In the genomic region with DNA sequence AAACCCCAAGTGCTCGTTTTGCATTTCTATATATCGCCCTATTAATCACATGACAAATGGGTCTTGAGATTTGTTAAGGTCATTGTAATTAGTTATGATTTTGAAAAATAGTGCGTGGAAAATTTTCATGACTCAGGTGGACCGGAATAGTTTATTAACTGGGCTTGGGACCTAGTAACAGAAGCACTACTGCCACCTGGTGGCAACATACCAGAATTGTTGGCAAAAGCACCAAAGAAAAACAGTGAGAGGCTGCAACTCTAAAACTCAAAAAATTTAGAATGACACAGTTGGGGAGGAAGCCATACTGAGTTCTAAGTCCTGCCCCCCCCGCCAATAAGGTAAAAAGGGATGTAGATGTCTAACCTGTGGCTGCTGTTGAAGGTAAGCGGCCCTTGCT, we compare ENCODE assay signal across 9 mouse cellular contexts. TPM values are rescaled to one million over a fixed set of nuclear protein-coding genes. Genes with fewer than 3 reads are reported as not detected.
DNase-seq lines count a peak whose midpoint lies in the region; ATAC-seq and TF ChIP-seq lines count a peak whose summit lies in the region.
"Had no signal": no experiment of that assay in that cellular context is flagged by ENCODE, and none has a peak within 500 bp of the region (broad histone marks: within the 10 kb centered on the region; RNA-seq: fewer than 3 reads in every experiment).

No protein-coding gene starts in this region.

- H3K4me3 ChIP-seq in hindbrain, embryonic 11.5 days (ENCODE audit: low read depth, low read length) = no peak overlapping the region
- no peak overlapping the region for H3K4me3 ChIP-seq in hindbrain, embryonic 12.5 days
- H3K4me3 ChIP-seq in thymus, adult 2 months (ENCODE audit: control insufficient read depth, insufficient read depth, low read length) = no peak overlapping the region

- TF ChIP-seq POLR2A in thymus, adult 2 months (IDR thresholded peaks at IDR 0.05; ENCODE audit: control insufficient read depth, extremely low read depth, insufficient read depth, low read length, poor library complexity) = no peak

- TF ChIP-seq CTCF in thymus, adult 2 months (IDR thresholded peaks at IDR 0.05; ENCODE audit: borderline replicate concordance, control insufficient read depth, extremely low read depth, insufficient read depth, low read length, poor library complexity) = no peak

- H3K36me3 ChIP-seq in hindbrain, embryonic 11.5 days (ENCODE audit: control insufficient read depth, insufficient read depth, low read length) = no peaks in the 10 kb centered on the region
- no peaks in the 10 kb centered on the region for H3K36me3 ChIP-seq in hindbrain, embryonic 12.5 days
- H3K36me3 ChIP-seq in thymus, adult 2 months (ENCODE audit: control insufficient read depth, insufficient read depth, low read length) = no peaks in the 10 kb centered on the region

- H3K4me1 ChIP-seq in hindbrain, embryonic 11.5 days (replicated peaks; ENCODE audit: control insufficient read depth, insufficient read depth, low read length) = no peaks in the 10 kb centered on the region
- 0 out of 2 replicates have a peak, but pooled peaks cover 8% of the 10 kb centered on the region for H3K4me1 ChIP-seq in hindbrain, embryonic 12.5 days
- no peaks in the 10 kb centered on the region for H3K4me1 ChIP-seq in thymus, adult 2 months (replicated peaks; ENCODE audit: control insufficient read depth, insufficient read depth, low read length)

- ATAC-seq in hindbrain, embryonic 11.5 days (ENCODE audit: low FRiP score) = no peak
- no peak for ATAC-seq in hindbrain, embryonic 12.5 days (ENCODE audit: low FRiP score)
- ATAC-seq in inflammation-experienced regulatory T-cells, adult 6 months = no peak

- H3K4me2 ChIP-seq in hindbrain, embryonic 11.5 days (replicated peaks; ENCODE audit: low read depth, low read length) = no peak overlapping the region
- H3K4me2 ChIP-seq in hindbrain, embryonic 12.5 days (replicated peaks) = no peak overlapping the region

- WGBS in hindbrain, embryonic 11.5 days = 49% methylated on average over 6 of the region's 6 CpGs
- 49% methylated on average over 6 of the region's 6 CpGs for WGBS in hindbrain, embryonic 12.5 days
- WGBS in thymus, adult 2 months = 73% methylated on average over 6 of the region's 6 CpGs

- H3K27ac ChIP-seq in hindbrain, embryonic 11.5 days (ENCODE audit: low read depth, low read length) = no peak overlapping the region
- H3K27ac ChIP-seq in hindbrain, embryonic 12.5 days = no peak overlapping the region
- no peak overlapping the region for H3K27ac ChIP-seq in thymus, adult 2 months (ENCODE audit: control insufficient read depth, insufficient read depth, low read length)

- H3K9ac ChIP-seq in hindbrain, embryonic 11.5 days (ENCODE audit: low read depth, low read length) = no peak overlapping the region
- no peak overlapping the region for H3K9ac ChIP-seq in hindbrain, embryonic 12.5 days

- peak; percentile 61 for DNase-seq in hindbrain, embryonic 11.5 days (ENCODE audit: low spot score)
- peak; percentile 5 for DNase-seq in thymus, adult 2 months
- no peak for DNase-seq in thymus, adult 18-20 months
- DNase-seq in c-Kit-positive CD71-positive TER-119-positive erythroid progenitor cells, embryonic 14.5 days (ENCODE audit: low spot score) = peak; percentile 17
- peak; percentile 45 for DNase-seq in kidney, postnatal 10 days
- peak; percentile 36 for DNase-seq in skeletal muscle tissue, adult 2 months (ENCODE audit: low read depth, low spot score)

- H3K9me3 ChIP-seq in hindbrain, embryonic 11.5 days (ENCODE audit: control insufficient read depth, low read length) = no peaks in the 10 kb centered on the region
- H3K9me3 ChIP-seq in hindbrain, embryonic 12.5 days (replicated peaks) = no peaks in the 10 kb centered on the region

- no peaks in the 10 kb centered on the region for H3K27me3 ChIP-seq in hindbrain, embryonic 11.5 days (ENCODE audit: control insufficient read depth, insufficient read depth, low read length)
- H3K27me3 ChIP-seq in hindbrain, embryonic 12.5 days = 0 out of 2 replicates have a peak, but pooled peaks cover 3% of the 10 kb centered on the region
- H3K27me3 ChIP-seq in thymus, adult 2 months (ENCODE audit: control insufficient read depth, insufficient read depth, low read length) = no peaks in the 10 kb centered on the region

RNA-seq across cellular contexts. Expression of a gene that starts 0.6 kb away (rescaled TPM):
- polyA plus RNA-seq in hindbrain, embryonic 11.5 days (2014; fragmentation: Nextera tagmentation; extraction: Ambion mirVana) = not detected in 2 replicates
- polyA plus RNA-seq in hindbrain, embryonic 12.5 days (2016; fragmentation: Nextera tagmentation; extraction: Ambion mirVana) = not detected in 2 replicates
- not detected in 2 replicates for polyA plus RNA-seq in thymus, adult 2 months (2012; rRNA removed)
- polyA plus RNA-seq in inflammation-experienced regulatory T-cells, adult 6 months (2017; shearing (Covaris generic)) = not detected
- polyA plus RNA-seq: liver, embryonic 16.5 days had no signal

RNA-seq across cellular contexts. Expression of a gene that starts 56.7 kb away (rescaled TPM):
- 11.0 and 11.9 TPM in 2 replicates for polyA plus RNA-seq in hindbrain, embryonic 11.5 days (2014; fragmentation: Nextera tagmentation; extraction: Ambion mirVana)
- polyA plus RNA-seq in hindbrain, embryonic 12.5 days (2016; fragmentation: Nextera tagmentation; extraction: Ambion mirVana) = 19.2 and 23.8 TPM in 2 replicates
- 12.5 and 19.0 TPM in 2 replicates for polyA plus RNA-seq in thymus, adult 2 months (2012; rRNA removed)
- polyA plus RNA-seq in inflammation-experienced regulatory T-cells, adult 6 months (2017; shearing (Covaris generic)) = not detected

Comparison
In these comparisons a context has a peak if more than half of its experiments do, and no peak if none do; other contexts are left out.
1. DNase-seq: peak in hindbrain, embryonic 11.5 days (single experiment), thymus, adult 2 months (single experiment), c-Kit-positive CD71-positive TER-119-positive erythroid progenitor cells, embryonic 14.5 days (single experiment), kidney, postnatal 10 days (single experiment) and skeletal muscle tissue, adult 2 months (single experiment); none in thymus, adult 18-20 months (0 of 2).
2. RNA of a gene that starts 56.7 kb away (polyA plus RNA-seq): 19.2 to 23.8 TPM in hindbrain, embryonic 12.5 days, 12.5 to 19.0 TPM in thymus, adult 2 months and 11.0 to 11.9 TPM in hindbrain, embryonic 11.5 days; not detected in inflammation-experienced regulatory T-cells, adult 6 months; every median in the first group is over 10 times any median in the second.